Mouse (Mus musculus): ENCODE results near the gene Rsph10b. TPM values are rescaled to one million over a fixed set of nuclear protein-coding genes. Genes with fewer than 3 reads are reported as not detected.

The Rsph10b gene
- polyA plus RNA-seq, 1 experiment from 2014 or later: 5.3 TPM

DNA sequence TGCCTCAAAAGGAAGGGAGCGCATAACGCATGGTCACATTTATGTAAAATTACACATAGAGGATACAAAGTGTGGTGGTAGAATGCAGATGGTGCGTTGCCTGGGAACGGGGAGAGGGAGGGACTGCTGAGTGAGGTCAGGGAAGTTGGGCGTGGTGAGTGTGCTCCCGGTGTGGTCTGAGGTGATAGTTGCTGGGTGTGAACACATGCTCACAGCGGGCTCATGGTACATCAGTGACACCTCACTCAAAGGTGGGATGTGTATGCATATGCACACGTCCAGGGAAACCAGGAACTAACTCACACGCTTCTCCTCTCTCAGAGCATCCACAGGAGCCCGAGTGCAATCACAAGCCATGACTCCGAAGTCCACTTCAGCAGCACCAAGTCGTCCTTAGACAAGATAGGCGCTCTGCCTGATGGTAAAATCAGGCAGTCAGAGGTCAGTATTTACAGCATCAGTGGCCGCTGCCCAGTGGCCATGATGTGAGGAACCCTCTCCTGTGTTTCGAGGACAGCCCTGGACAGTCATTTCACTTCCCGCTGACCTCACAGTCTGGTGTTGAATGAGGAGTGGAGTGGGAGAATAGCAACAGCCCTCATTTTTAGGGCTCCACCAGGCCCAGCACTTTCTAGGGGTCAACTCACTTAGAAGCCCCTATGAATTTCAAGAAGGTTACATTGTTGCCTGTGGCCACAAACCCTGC lies 44.0 kb downstream of the Rsph10b start:
- H3K9me3 ChIP-seq: no peaks in the 10 kb centered on the region
- no peak overlapping the region for H3K4me2 ChIP-seq
- H3K27me3 ChIP-seq (replicated peaks): no peaks in the 10 kb centered on the region
- H3K4me3 ChIP-seq: no peak overlapping the region
- H3K36me3 ChIP-seq (replicated peaks): no peaks in the 10 kb centered on the region
- ATAC-seq (replicated peaks): no peak
- H3K9ac ChIP-seq: no peak overlapping the region
- H3K27ac ChIP-seq: no peak overlapping the region
- no peaks in the 10 kb centered on the region for H3K4me1 ChIP-seq
- WGBS: 83% methylated on average over 16 of the region's 16 CpGs

GRCm38 (mm10) chr5:143980858-143981257 lies 48.0 kb downstream of the Rsph10b start:
- Histone ChIP-seq H3K36me3 (replicated peaks) (peaks cover 17% of the 10 kb centered on the region; the same call in 1 of the 2 replicates), H3K4me2 (no peak overlapping the region), H3K9ac (no peak overlapping the region), H3K9me3 (no peaks in the 10 kb centered on the region), H3K27ac (no peak overlapping the region), H3K4me3 (no peak overlapping the region), H3K27me3 (replicated peaks) (no peaks in the 10 kb centered on the region), H3K4me1 (no peaks in the 10 kb centered on the region)
- WGBS: 19% methylated on average over 9 of the region's 9 CpGs
- no peak for ATAC-seq (replicated peaks)

DNA sequence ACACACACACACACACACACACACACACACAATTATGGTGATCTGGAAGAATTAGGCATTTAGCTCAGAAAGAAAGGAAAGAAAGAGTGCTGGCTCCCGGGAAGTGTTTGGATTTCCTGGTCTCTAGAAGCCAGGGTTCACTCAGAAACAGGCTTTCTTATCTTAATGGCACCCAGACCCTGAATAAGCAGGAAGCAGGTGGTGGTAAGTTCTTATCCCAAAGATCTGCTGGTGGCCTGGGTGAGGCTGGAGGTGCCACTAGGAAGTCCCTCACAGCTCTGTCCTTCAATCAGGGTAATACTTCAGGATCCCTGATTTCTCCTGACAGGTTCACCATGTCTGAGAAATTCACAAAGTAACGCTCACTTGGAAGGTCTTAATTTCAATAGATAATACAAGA lies 49.5 kb downstream of the Rsph10b start:
- 96% methylated on average over 2 of the region's 2 CpGs for WGBS
- Histone ChIP-seq H3K27me3 (replicated peaks) (no peaks in the 10 kb centered on the region), H3K4me2 (no peak overlapping the region), H3K9ac (no peak overlapping the region), H3K36me3 (replicated peaks) (peaks cover 30% of the 10 kb centered on the region; the same call in 1 of the 2 replicates), H3K27ac (no peak overlapping the region), H3K9me3 (no peaks in the 10 kb centered on the region), H3K4me3 (no peak overlapping the region), H3K4me1 (no peaks in the 10 kb centered on the region)
- ATAC-seq (replicated peaks): no peak

- no peak overlapping the region for H3K9ac ChIP-seq
- H3K9me3 ChIP-seq: no peaks in the 10 kb centered on the region
- ATAC-seq (replicated peaks): no peak
- H3K4me2 ChIP-seq: no peak overlapping the region
- no peaks in the 10 kb centered on the region for H3K4me1 ChIP-seq
- no peaks in the 10 kb centered on the region for H3K27me3 ChIP-seq (replicated peaks)
- no peak overlapping the region for H3K4me3 ChIP-seq
- WGBS: 85% methylated on average over 7 of the region's 7 CpGs
- peaks cover 55% of the 10 kb centered on the region for H3K36me3 ChIP-seq (replicated peaks)
- no peak overlapping the region for H3K27ac ChIP-seq
Measured at GRCm38 (mm10) chr5:143985381-143985780, 52.5 kb downstream of the Rsph10b start.

DNA sequence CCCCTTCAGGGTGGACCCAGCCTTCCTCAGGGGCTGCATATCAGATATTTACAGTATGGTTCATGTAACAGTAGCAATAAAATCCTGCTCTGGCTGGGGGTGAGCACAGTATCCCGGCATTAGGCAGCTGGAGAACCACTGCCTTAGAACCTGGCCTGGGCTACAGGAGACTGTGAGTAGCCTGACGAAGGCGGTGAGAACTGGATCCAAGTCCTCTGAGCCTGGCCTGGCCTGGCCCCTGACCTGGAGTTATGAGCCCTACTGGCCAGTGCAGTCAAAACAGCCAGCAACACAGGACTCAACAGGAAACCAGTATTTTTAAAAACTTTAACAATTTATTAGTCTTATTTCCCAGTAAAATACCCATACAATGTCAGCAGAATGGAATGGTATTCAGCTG lies 54.8 kb downstream of the Rsph10b start:
- Histone ChIP-seq H3K27me3 (replicated peaks) (no peaks in the 10 kb centered on the region), H3K27ac (no peak overlapping the region), H3K4me1 (no peaks in the 10 kb centered on the region), H3K36me3 (replicated peaks) (peaks cover 75% of the 10 kb centered on the region), H3K4me3 (no peak overlapping the region), H3K9me3 (no peaks in the 10 kb centered on the region), H3K9ac (no peak overlapping the region), H3K4me2 (no peak overlapping the region)
- ATAC-seq (replicated peaks): no peak
- WGBS: 95% methylated on average over 3 of the region's 3 CpGs

GRCm38 (mm10) chr5:143989046-143989445 lies 56.2 kb downstream of the Rsph10b start:
- no peak for ATAC-seq (replicated peaks)
- H3K4me1 ChIP-seq: no peaks in the 10 kb centered on the region
- no peak overlapping the region for H3K9ac ChIP-seq
- H3K36me3 ChIP-seq (replicated peaks): peaks cover 86% of the 10 kb centered on the region
- no peak overlapping the region for H3K27ac ChIP-seq
- no peak overlapping the region for H3K4me3 ChIP-seq
- no peak overlapping the region for H3K4me2 ChIP-seq
- WGBS: 80% methylated on average over 4 of the region's 4 CpGs
- no peaks in the 10 kb centered on the region for H3K9me3 ChIP-seq
- no peaks in the 10 kb centered on the region for H3K27me3 ChIP-seq (replicated peaks)

DNA sequence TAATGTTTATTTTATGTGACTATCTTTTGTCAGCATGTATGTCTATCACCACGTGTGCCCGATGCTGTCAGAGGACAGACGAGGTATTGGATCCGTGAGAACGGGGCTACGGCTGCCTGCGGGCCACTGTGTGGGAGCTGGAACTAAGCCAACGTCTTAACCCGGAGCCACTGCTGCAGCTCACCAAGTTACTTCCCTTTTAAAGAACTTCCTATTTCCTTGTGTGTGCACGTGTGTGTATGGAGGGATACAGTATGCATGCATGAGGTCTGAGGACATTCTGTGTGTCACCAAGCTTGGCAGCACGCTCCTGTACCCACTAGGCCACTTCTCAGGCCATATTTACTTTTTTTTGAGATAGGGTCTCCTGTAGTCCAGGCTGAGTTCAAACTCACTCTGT lies 57.3 kb downstream of the Rsph10b start:
- no peak for ATAC-seq (replicated peaks)
- H3K27ac ChIP-seq: no peak overlapping the region
- H3K36me3 ChIP-seq (replicated peaks): peaks cover 84% of the 10 kb centered on the region
- H3K9me3 ChIP-seq: no peaks in the 10 kb centered on the region
- no peak overlapping the region for H3K4me2 ChIP-seq
- H3K9ac ChIP-seq: no peak overlapping the region
- 90% methylated on average over 11 of the region's 11 CpGs for WGBS
- no peak overlapping the region for H3K4me3 ChIP-seq
- H3K27me3 ChIP-seq (replicated peaks): no peaks in the 10 kb centered on the region
- H3K4me1 ChIP-seq: no peaks in the 10 kb centered on the region

DNA sequence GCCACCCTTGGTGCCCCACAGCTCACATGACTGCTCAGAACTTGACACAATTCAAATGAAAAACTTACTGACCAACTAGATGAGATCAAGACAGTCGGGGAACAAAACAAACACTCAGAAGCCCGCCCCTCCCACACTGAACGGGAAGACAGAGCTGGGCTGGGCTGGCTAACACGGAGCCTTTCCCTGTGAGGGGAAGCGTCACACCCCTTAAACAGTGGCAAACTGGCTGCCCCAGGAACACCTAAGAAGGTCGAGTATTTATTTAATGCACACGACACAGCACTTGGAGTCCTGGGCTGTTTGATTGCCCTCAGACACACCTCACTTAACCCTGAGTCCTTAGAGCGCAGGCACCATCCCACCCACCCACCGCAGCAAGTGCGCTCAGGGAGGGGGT lies 59.8 kb downstream of the Rsph10b start:
- Histone ChIP-seq H3K27ac (no peak overlapping the region), H3K36me3 (replicated peaks) (peaks cover 75% of the 10 kb centered on the region), H3K4me1 (no peaks in the 10 kb centered on the region), H3K9me3 (no peaks in the 10 kb centered on the region), H3K9ac (no peak overlapping the region), H3K4me3 (no peak overlapping the region), H3K4me2 (no peak overlapping the region), H3K27me3 (replicated peaks) (no peaks in the 10 kb centered on the region)
- 90% methylated on average over 10 of the region's 10 CpGs for WGBS
- ATAC-seq (replicated peaks): no peak

GRCm38 (mm10) chr5:143993260-143993659 lies 60.4 kb downstream of the Rsph10b start:
- no peak overlapping the region for H3K4me2 ChIP-seq
- no peaks in the 10 kb centered on the region for H3K27me3 ChIP-seq (replicated peaks)
- H3K9me3 ChIP-seq: no peaks in the 10 kb centered on the region
- no peak overlapping the region for H3K9ac ChIP-seq
- H3K4me1 ChIP-seq: no peaks in the 10 kb centered on the region
- WGBS: 90% methylated on average over 8 of the region's 8 CpGs
- no peak for ATAC-seq (replicated peaks)
- peaks cover 75% of the 10 kb centered on the region for H3K36me3 ChIP-seq (replicated peaks)
- no peak overlapping the region for H3K4me3 ChIP-seq
- H3K27ac ChIP-seq: no peak overlapping the region

DNA sequence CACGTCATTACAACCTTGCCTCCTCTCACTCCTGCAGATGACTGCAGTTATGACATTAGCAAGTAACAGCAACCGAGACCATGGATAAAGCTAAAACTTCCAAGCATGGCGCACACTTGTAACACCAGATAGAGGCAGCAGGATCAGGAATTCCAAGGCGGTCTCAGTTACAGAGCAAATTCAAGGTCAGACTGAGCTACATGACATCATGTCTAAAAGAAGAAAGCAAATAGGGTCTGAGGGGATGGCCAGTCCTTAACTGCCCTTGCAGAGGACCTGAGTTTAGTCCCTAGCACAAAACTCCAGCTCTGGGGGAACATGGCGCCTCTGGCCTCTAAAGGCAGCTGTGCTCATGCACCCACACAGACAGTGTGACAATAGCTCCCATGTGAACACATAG lies 61.0 kb downstream of the Rsph10b start:
- H3K36me3 ChIP-seq (replicated peaks): peaks cover 78% of the 10 kb centered on the region
- no peak for ATAC-seq (replicated peaks)
- no peak overlapping the region for H3K9ac ChIP-seq
- no peak overlapping the region for H3K4me2 ChIP-seq
- H3K4me3 ChIP-seq: no peak overlapping the region
- H3K4me1 ChIP-seq: no peaks in the 10 kb centered on the region
- no peaks in the 10 kb centered on the region for H3K27me3 ChIP-seq (replicated peaks)
- no peak overlapping the region for H3K27ac ChIP-seq
- no peaks in the 10 kb centered on the region for H3K9me3 ChIP-seq
- WGBS: 93% methylated on average over 5 of the region's 5 CpGs

- no peaks in the 10 kb centered on the region for H3K27me3 ChIP-seq (replicated peaks)
- ATAC-seq (replicated peaks): no peak
- H3K9ac ChIP-seq: no peak overlapping the region
- 81% methylated on average over 11 of the region's 11 CpGs for WGBS
- no peaks in the 10 kb centered on the region for H3K4me1 ChIP-seq
- no peak overlapping the region for H3K27ac ChIP-seq
- H3K9me3 ChIP-seq: no peaks in the 10 kb centered on the region
- H3K36me3 ChIP-seq (replicated peaks): peaks cover 78% of the 10 kb centered on the region
- no peak overlapping the region for H3K4me3 ChIP-seq
- H3K4me2 ChIP-seq: no peak overlapping the region
Measured at GRCm38 (mm10) chr5:143994632-143995365, 62.0 kb downstream of the Rsph10b start.

DNA sequence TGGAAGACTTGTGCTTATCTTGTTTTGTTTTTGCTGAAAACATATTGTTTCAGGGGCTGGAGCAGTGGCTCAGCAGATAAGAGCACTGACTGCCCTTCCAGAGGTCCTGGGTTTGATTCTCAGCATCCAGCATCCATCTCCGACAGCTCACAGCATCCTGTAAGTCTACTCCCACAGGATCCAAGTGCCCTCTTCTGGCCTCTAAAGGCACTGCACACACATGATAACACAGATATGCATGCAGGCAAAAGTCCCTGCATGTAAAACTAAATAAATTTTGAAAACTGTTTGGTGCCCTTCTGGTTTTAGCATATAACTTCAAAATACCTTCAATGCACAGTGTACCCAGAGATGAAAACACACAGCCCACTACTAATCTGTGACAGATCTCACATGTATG lies 66.6 kb downstream of the Rsph10b start:
- Histone ChIP-seq H3K36me3 (replicated peaks) (peaks cover 71% of the 10 kb centered on the region), H3K4me3 (no peak overlapping the region), H3K27ac (no peak overlapping the region), H3K4me1 (no peaks in the 10 kb centered on the region), H3K4me2 (no peak overlapping the region), H3K27me3 (replicated peaks) (no peaks in the 10 kb centered on the region), H3K9ac (no peak overlapping the region), H3K9me3 (no peaks in the 10 kb centered on the region)
- WGBS: 89% methylated on average over 1 of the region's 1 CpGs
- no peak for ATAC-seq (replicated peaks)
